Mouse (Mus musculus) CH12.LX (cell line): ENCODE measurements around the gene 4931428F04Rik. TPM values are rescaled to one million over a fixed set of nuclear protein-coding genes. Genes with fewer than 3 reads are reported as not detected.

ENCODE experiments used
- DNase-seq: peaks from one replicate; pipeline ENCODE4 v3.0.0-alpha.2; 2013; ENCODE audit errors: extremely low read depth
- H3K27ac ChIP-seq: 2 replicates; pipeline ENCODE4 v1.5.1; 2012; ENCODE audit warnings: low read depth, mild to moderate bottlenecking, control low read depth, moderate library complexity; ENCODE audit not compliant: insufficient read depth
- H3K27me3 ChIP-seq: replicated peaks from 2 replicates; pipeline ENCODE3; 2012; ENCODE audit warnings: inconsistent platforms
- H3K36me3 ChIP-seq, 2 experiments: replicated peaks in 1 of 2; 2 replicates each; pipeline versions ENCODE3 to v1.6.1; 2012; ENCODE audit warnings: inconsistent platforms in 1 of 2, low read length in 1 of 2, mild to moderate bottlenecking in 1 of 2, mixed read lengths in 1 of 2, moderate library complexity in 1 of 2; ENCODE audit not compliant: control insufficient read depth in 1 of 2, insufficient read depth in 1 of 2
- H3K4me1 ChIP-seq, 2 experiments: 2 replicates each; pipeline ENCODE4 v1.6.1; 2012; ENCODE audit warnings: inconsistent platforms in 1 of 2, moderate library complexity in 1 of 2; ENCODE audit not compliant: insufficient read depth in 2 of 2, control insufficient read depth in 1 of 2
- H3K4me2 ChIP-seq: 2 replicates; pipeline ENCODE4 v1.6.1; 2012; ENCODE audit warnings: low read depth, mild to moderate bottlenecking, control low read depth; ENCODE audit not compliant: poor library complexity, insufficient read depth, severe bottlenecking
- H3K4me3 ChIP-seq, 3 experiments: fragments of 150-350 bp in 1 of 3; sonication (generic) in 1 of 3; replicated peaks in 1 of 3; 2 replicates each; pipeline versions ENCODE3 to v1.5.1; 2011 to 2012; ENCODE audit warnings: low read depth in 2 of 3, low read length in 2 of 3, mild to moderate bottlenecking in 2 of 3, moderate library complexity in 2 of 3, control low read depth in 1 of 3, improper control_type of control experiment in 1 of 3, inconsistent platforms in 1 of 3, mixed read lengths in 1 of 3; ENCODE audit not compliant: poor library complexity in 1 of 3
- H3K79me2 ChIP-seq: replicated peaks from 2 replicates; pipeline ENCODE4 v1.6.1; 2012; ENCODE audit warnings: mild to moderate bottlenecking, moderate library complexity; ENCODE audit not compliant: control insufficient read depth, poor library complexity, insufficient read depth, severe bottlenecking; ENCODE audit errors: extremely low read depth
- H3K9ac ChIP-seq: 2 replicates; pipeline ENCODE4 v1.6.1; 2012; ENCODE audit warnings: low read depth, mild to moderate bottlenecking, control low read depth, moderate library complexity; ENCODE audit not compliant: insufficient read depth
- H3K9me3 ChIP-seq: replicated peaks from 2 replicates; pipeline ENCODE3; 2012; ENCODE audit warnings: low read length, inconsistent platforms, mixed read lengths
- BHLHE40 ChIP-seq: IDR thresholded peaks from 2 replicates; pipeline ENCODE4 v1.6.1; 2011; ENCODE audit warnings: mild to moderate bottlenecking, low read depth, low read length, improper control_type of control experiment
- CHD1 ChIP-seq: IDR thresholded peaks from 2 replicates; pipeline ENCODE4 v1.6.1; 2012; ENCODE audit warnings: low read depth, low read length, improper control_type of control experiment, inconsistent platforms
- CHD2 ChIP-seq: IDR thresholded peaks from 2 replicates; pipeline ENCODE4 v1.6.1; 2011; ENCODE audit warnings: low read length, improper control_type of control experiment
- CTCF ChIP-seq, 2 experiments: IDR thresholded peaks in 1 of 2; conservative IDR thresholded peaks in 1 of 2; 2 replicates each; pipeline ENCODE4 v1.5.1; 2011 to 2012; ENCODE audit warnings: low read depth in 2 of 2, low read length in 2 of 2, improper control_type of control experiment in 1 of 2, inconsistent platforms in 1 of 2, mild to moderate bottlenecking in 1 of 2, moderate library complexity in 1 of 2
- E2F4 ChIP-seq: IDR thresholded peaks from 2 replicates; pipeline ENCODE4 v1.6.1; 2011; ENCODE audit warnings: low read depth, low read length, improper control_type of control experiment; ENCODE audit not compliant: insufficient replicate concordance
- ELF1 ChIP-seq: IDR thresholded peaks from 2 replicates; pipeline ENCODE4 v1.6.1; 2014; ENCODE audit warnings: low read depth, mild to moderate bottlenecking, inconsistent platforms, low read length, improper control_type of control experiment
- GABPA ChIP-seq: IDR thresholded peaks from 2 replicates; pipeline ENCODE4 v1.6.1; 2012; ENCODE audit warnings: low read depth, low read length, improper control_type of control experiment, inconsistent platforms; ENCODE audit not compliant: insufficient replicate concordance
- HCFC1 ChIP-seq: IDR thresholded peaks from 2 replicates; pipeline ENCODE4 v1.6.1; 2012; ENCODE audit warnings: low read depth, mild to moderate bottlenecking, inconsistent platforms, low read length, improper control_type of control experiment
- JUN ChIP-seq: IDR thresholded peaks from 2 replicates; pipeline ENCODE4 v1.6.1; 2011; ENCODE audit warnings: low read depth, mild to moderate bottlenecking, low read length, improper control_type of control experiment, moderate library complexity; ENCODE audit not compliant: insufficient read depth
- KAT2A ChIP-seq: IDR thresholded peaks from 2 replicates; pipeline ENCODE4 v1.6.1; 2012; ENCODE audit warnings: low read length, improper control_type of control experiment, inconsistent platforms; ENCODE audit not compliant: insufficient replicate concordance
- MXI1 ChIP-seq: IDR thresholded peaks from 2 replicates; pipeline ENCODE4 v1.6.1; 2011; ENCODE audit warnings: mild to moderate bottlenecking, low read depth, low read length, improper control_type of control experiment
- MYC ChIP-seq: IDR thresholded peaks from 2 replicates; pipeline ENCODE4 v1.6.1; 2011; ENCODE audit warnings: low read depth, mild to moderate bottlenecking, improper control_type of control experiment, low read length
- PAX5 ChIP-seq: IDR thresholded peaks from 2 replicates; pipeline ENCODE4 v1.6.1; 2012; ENCODE audit warnings: low read length, inconsistent platforms, mixed read lengths
- RAD21 ChIP-seq: IDR thresholded peaks from 2 replicates; pipeline ENCODE4 v1.6.1; 2011; ENCODE audit warnings: low read depth, mild to moderate bottlenecking, low read length, improper control_type of control experiment, moderate library complexity
- TBP ChIP-seq: conservative IDR thresholded peaks from 2 replicates; pipeline ENCODE4 v1.6.1; 2011; ENCODE audit warnings: low read depth, low read length, improper control_type of control experiment
- TCF12 ChIP-seq: IDR thresholded peaks from 2 replicates; pipeline ENCODE4 v1.6.1; 2014; ENCODE audit warnings: low read depth, mild to moderate bottlenecking, inconsistent platforms, low read length, improper control_type of control experiment
- ZC3H11A ChIP-seq: IDR thresholded peaks from 2 replicates; pipeline ENCODE4 v1.6.1; 2012; ENCODE audit warnings: low read depth, mild to moderate bottlenecking, inconsistent platforms, low read length, improper control_type of control experiment
- ZKSCAN1 ChIP-seq: IDR thresholded peaks from 2 replicates; pipeline ENCODE4 v1.6.1; 2012; ENCODE audit warnings: low read depth, inconsistent platforms, low read length, improper control_type of control experiment, borderline replicate concordance
- ZMIZ1 ChIP-seq: IDR thresholded peaks from 2 replicates; pipeline ENCODE4 v1.6.1; 2012; ENCODE audit warnings: low read depth, mild to moderate bottlenecking, inconsistent platforms, low read length, improper control_type of control experiment
- ZNF384 ChIP-seq: IDR thresholded peaks from 2 replicates; pipeline ENCODE4 v1.6.1; 2012; ENCODE audit warnings: low read depth, low read length, improper control_type of control experiment, inconsistent platforms
- dilution Hi-C: fragments of 300-500 bp; cut with MboI; formaldehyde crosslinking; loops from 2 replicates; pipeline ENCODE4 v1.14.3; 2020; ENCODE audit warnings: low sequenced_read_pairs; ENCODE audit not compliant: extremely low pct_unique_long_range_greater_than_20kb, extremely low pct_ligation_motif_present
- in situ Hi-C: fragments of 300-500 bp; cut with MboI; formaldehyde crosslinking; loops from 3 replicates; pipeline ENCODE4 v1.14.3; 2019; ENCODE audit warnings: low sequenced_read_pairs, low pct_ligation_motif_present, low pct_unique_long_range_greater_than_20kb, mixed read lengths
- polyA plus RNA-seq: library from polyadenylated mRNA; unstranded; fragments of >175 nt; gene quantifications from 2 replicates; pipeline ENCODE4 v1.2.1, GENCODE M21; 2012; ENCODE audit warnings: low read depth; ENCODE audit not compliant: insufficient read length
- total RNA-seq, 2 experiments: library from RNA; depleted of rRNA; stranded (reverse); fragments of 300-350 nt in 1 of 2; fragments of >200 nt in 1 of 2; gene quantifications; 2 replicates each; pipeline ENCODE4 v1.2.3; 2012 to 2014

The 4931428F04Rik gene
- total and polyA plus RNA-seq, 3 experiments, result 2.7 to 9.1 (median 4.7) TPM

- TF ChIP-seq ZMIZ1 (peak; percentile 51; the same call in 1 of the 2 replicates), ZKSCAN1 (no peak), TCF12 (peak; percentile 96)
Measured at GRCm38 (mm10) chr8:105326141-105326672, 36.5 kb upstream of the 4931428F04Rik start, which contains the start of the genes Lrrc29 and Tmem208 (continued).

- peaks cover 42 to 50% of the 10 kb centered on the region in 2 experiments for H3K36me3 ChIP-seq
- peaks cover 14% of the 10 kb centered on the region for H3K79me2 ChIP-seq
- dilution Hi-C loops (no loop called here), in situ Hi-C loops (no loop called here)
- H3K4me2 ChIP-seq, result peak overlapping the region; percentile 85
- H3K27ac ChIP-seq, result peak overlapping the region; percentile 11; the same call in 1 of the 2 replicates
- H3K9ac ChIP-seq, result peak overlapping the region; percentile 75
- H3K27me3 ChIP-seq, result no peaks in the 10 kb centered on the region
- peak overlapping the region; percentile 75 to 95 (median 84) for H3K4me3 ChIP-seq
- H3K4me1 ChIP-seq, result peaks cover 3 to 22% of the 10 kb centered on the region in 2 experiments
- no peaks in the 10 kb centered on the region for H3K9me3 ChIP-seq
- DNase-seq, result peak; percentile 27
- no peak for TF ChIP-seq MYC
- TF ChIP-seq CHD2, result peak; percentile 71; the same call in 1 of the 2 replicates
Measured at GRCm38 (mm10) chr8:105325641-105326093, 36.0 kb upstream of the 4931428F04Rik start.

- H3K9ac ChIP-seq, result no peak overlapping the region
- no peaks in the 10 kb centered on the region for H3K9me3 ChIP-seq
- H3K4me3 ChIP-seq, result no peak overlapping the region
- H3K79me2 ChIP-seq, result peaks cover 14% of the 10 kb centered on the region
- H3K27me3 ChIP-seq, result no peaks in the 10 kb centered on the region
- H3K27ac ChIP-seq, result no peak overlapping the region
- DNase-seq, result no peak
- no peak for TF ChIP-seq ZNF384
- no peak for TF ChIP-seq MYC
- TF ChIP-seq MXI1, result no peak
- no peak for TF ChIP-seq BHLHE40
- TF ChIP-seq JUN, result no peak
- TF ChIP-seq HCFC1, result no peak
- peaks cover 3 to 21% of the 10 kb centered on the region in 2 experiments for H3K4me1 ChIP-seq
- H3K4me2 ChIP-seq, result no peak overlapping the region
- dilution Hi-C loops, result no loop called here
- peaks cover 23 to 47% of the 10 kb centered on the region in 2 experiments for H3K36me3 ChIP-seq
- in situ Hi-C loops, result no loop called here
Measured at GRCm38 (mm10) chr8:105323183-105323582, 33.5 kb upstream of the 4931428F04Rik start.

- H3K4me1 ChIP-seq, result no peaks in the 10 kb centered on the region
- in situ Hi-C loops (no loop called here), dilution Hi-C loops (no loop called here)
- H3K9ac ChIP-seq, result no peak overlapping the region
- no peak for DNase-seq
- TF ChIP-seq TBP (no peak), ZKSCAN1 (no peak), GABPA (no peak), ZC3H11A (no peak), MXI1 (no peak), CTCF (conservative IDR thresholded peaks at IDR 0.05 in 1 of 2, IDR thresholded peaks at IDR 0.05 in 1 of 2; ENCODE audit: low read depth in 2 of 2, low read length in 2 of 2) (no peak), CHD1 (no peak), HCFC1 (no peak), RAD21 (no peak), MYC (no peak), PAX5 (no peak), E2F4 (no peak), ELF1 (no peak), ZMIZ1 (no peak), KAT2A (no peak), ZNF384 (no peak)
- no peak overlapping the region for H3K4me2 ChIP-seq
- no peak overlapping the region for H3K4me3 ChIP-seq
- H3K36me3 ChIP-seq, result peaks cover 50 to 82% of the 10 kb centered on the region in 2 experiments
- H3K9me3 ChIP-seq, result no peaks in the 10 kb centered on the region
- H3K27ac ChIP-seq, result no peak overlapping the region
- H3K27me3 ChIP-seq, result no peaks in the 10 kb centered on the region
- H3K79me2 ChIP-seq, result no peaks in the 10 kb centered on the region
Measured at GRCm38 (mm10) chr8:105318662-105319190, 29.1 kb upstream of the 4931428F04Rik start.
